Mouse (Mus musculus) stomach, embryonic 14.5 days (tissue): ENCODE measurements around the gene Birc2. TPM values are rescaled to one million over a fixed set of nuclear protein-coding genes. Genes with fewer than 3 reads are reported as not detected.

Experiments used
- ATAC-seq: fragments of 200-750 bp; cut with Nextera tagmentation; 2 replicates; pipeline ENCODE4 v1.8.0; 2017; ENCODE audit warnings: low read depth, moderate TSS enrichment; ENCODE audit not compliant: insufficient number of reproducible peaks, insufficient read depth, low FRiP score
- H3K27ac ChIP-seq: fragments of 300-500 bp; sonication (generic); 2 replicates; pipeline ENCODE4 v1.5.1; 2014; ENCODE audit warnings: mild to moderate bottlenecking, low read length, moderate library complexity, mixed read lengths
- H3K27me3 ChIP-seq: fragments of 300-500 bp; sonication (generic); 2 replicates; pipeline ENCODE4 v1.6.1; 2014; ENCODE audit warnings: low read length, control low read depth, mixed read lengths; ENCODE audit not compliant: control insufficient read depth, insufficient read depth
- H3K36me3 ChIP-seq: fragments of 300-500 bp; sonication (generic); 2 replicates; pipeline ENCODE4 v1.6.1; 2014; ENCODE audit warnings: mild to moderate bottlenecking, control low read depth, low read length, moderate library complexity, mixed read lengths; ENCODE audit not compliant: control insufficient read depth, insufficient read depth
- H3K4me1 ChIP-seq: fragments of 300-500 bp; sonication (generic); 2 replicates; pipeline ENCODE4 v1.6.1; 2014; ENCODE audit warnings: low read length, control low read depth, mixed read lengths; ENCODE audit not compliant: control insufficient read depth, insufficient read depth
- H3K4me2 ChIP-seq: fragments of 300-500 bp; sonication (generic); replicated peaks from 2 replicates; pipeline ENCODE4 v1.6.1; 2014; ENCODE audit warnings: low read depth, low read length, control low read depth
- H3K4me3 ChIP-seq: fragments of 300-500 bp; sonication (generic); 2 replicates; pipeline ENCODE4 v1.5.1; 2014; ENCODE audit warnings: low read depth, low read length, control low read depth
- H3K9ac ChIP-seq: fragments of 300-500 bp; sonication (generic); replicated peaks from 2 replicates; pipeline ENCODE4 v1.6.1; 2014; ENCODE audit warnings: low read depth, mild to moderate bottlenecking, control low read depth, low read length, moderate library complexity, mixed read lengths
- H3K9me3 ChIP-seq: fragments of 300-500 bp; sonication (generic); 2 replicates; pipeline ENCODE4 v1.6.1; 2016; ENCODE audit warnings: low read depth, low read length, control low read depth; ENCODE audit not compliant: control insufficient read depth
- WGBS: fragments of 180-500 bp; shearing (Covaris S2); extraction: QIAGEN DNeasy Blood & Tissue Kit; methylation state at CpG from one replicate; pipeline ENCODE4 v1.1.7; 2014; 5-methylcytosine and 5-hydroxymethylcytosine counted together
- polyA plus RNA-seq: library from polyadenylated mRNA; unstranded; fragments of >200 nt; fragmentation: Nextera tagmentation; extraction: Ambion mirVana; gene quantifications from 2 replicates; pipeline ENCODE4 v1.2.1, GENCODE M21; 2014

Gene Birc2
- polyA plus RNA-seq, 1 experiment from 2014 or later = 50.3 TPM

- ATAC-seq = no peak
- H3K27me3 ChIP-seq = no peaks in the 10 kb centered on the region
- H3K9ac ChIP-seq = no peak overlapping the region
- H3K27ac ChIP-seq = no peak overlapping the region
- no peak overlapping the region; the same call in 1 of the 2 replicates for H3K4me3 ChIP-seq
- peaks cover 5% of the 10 kb centered on the region for H3K4me1 ChIP-seq
- 72% methylated on average over 1 of the region's 1 CpGs for WGBS
- H3K9me3 ChIP-seq = no peaks in the 10 kb centered on the region
- peaks cover 13% of the 10 kb centered on the region; the same call in 1 of the 2 replicates for H3K36me3 ChIP-seq
- H3K4me2 ChIP-seq = peak overlapping the region; percentile 58; the same call in 1 of the 2 replicates
These were observed 1.6 kb downstream of the Birc2 start for GRCm38 (mm10) chr9:7835302-7835701.

GRCm38 (mm10) chr9:7833421-7833820 is 3.4 kb downstream of the Birc2 start:
- peaks cover 13% of the 10 kb centered on the region; the same call in 1 of the 2 replicates for H3K36me3 ChIP-seq
- no peaks in the 10 kb centered on the region for H3K27me3 ChIP-seq
- H3K9me3 ChIP-seq = no peaks in the 10 kb centered on the region
- no peak overlapping the region for H3K9ac ChIP-seq
- peaks cover 5% of the 10 kb centered on the region for H3K4me1 ChIP-seq
- 89% methylated on average over 6 of the region's 6 CpGs for WGBS
- H3K4me2 ChIP-seq = 0 out of 2 replicates have a peak overlapping the region, but pooled peaks have one; percentile 8
- no peak overlapping the region for H3K27ac ChIP-seq
- ATAC-seq = no peak
- H3K4me3 ChIP-seq = no peak overlapping the region

GRCm38 (mm10) chr9:7829531-7830528 is 7.0 kb downstream of the Birc2 start:
- H3K36me3 ChIP-seq = peaks cover 17% of the 10 kb centered on the region; the same call in 1 of the 2 replicates
- peaks cover 5% of the 10 kb centered on the region for H3K4me1 ChIP-seq
- no peak overlapping the region for H3K4me3 ChIP-seq
- ATAC-seq = peak; percentile 71; the same call in 1 of the 2 replicates
- H3K4me2 ChIP-seq = no peak overlapping the region
- no peak overlapping the region for H3K9ac ChIP-seq
- H3K9me3 ChIP-seq = no peaks in the 10 kb centered on the region
- H3K27me3 ChIP-seq = no peaks in the 10 kb centered on the region
- no peak overlapping the region for H3K27ac ChIP-seq
- 77% methylated on average over 9 of the region's 9 CpGs for WGBS

- H3K27ac ChIP-seq = no peak overlapping the region
- peaks cover 5% of the 10 kb centered on the region for H3K4me1 ChIP-seq
- peaks cover 15% of the 10 kb centered on the region for H3K36me3 ChIP-seq
- no peak overlapping the region for H3K4me2 ChIP-seq
- ATAC-seq = no peak
- WGBS = 89% methylated on average over 4 of the region's 4 CpGs
- H3K9me3 ChIP-seq = no peaks in the 10 kb centered on the region
- no peak overlapping the region for H3K9ac ChIP-seq
- H3K27me3 ChIP-seq = no peaks in the 10 kb centered on the region
- no peak overlapping the region for H3K4me3 ChIP-seq
These were observed 8.2 kb downstream of the Birc2 start for GRCm38 (mm10) chr9:7828706-7829105.

- ATAC-seq = no peak
These were observed 11.9 kb downstream of the Birc2 start for GRCm38 (mm10) chr9:7824916-7825315.

GRCm38 (mm10) chr9:7822758-7823157 is 14.1 kb downstream of the Birc2 start:
- WGBS = 73% methylated on average over 3 of the region's 3 CpGs
- no peaks in the 10 kb centered on the region for H3K9me3 ChIP-seq
- H3K4me2 ChIP-seq = no peak overlapping the region
- no peak for ATAC-seq
- no peak overlapping the region for H3K9ac ChIP-seq
- no peak overlapping the region for H3K4me3 ChIP-seq
- no peak overlapping the region for H3K27ac ChIP-seq
- H3K27me3 ChIP-seq = no peaks in the 10 kb centered on the region
- no peaks in the 10 kb centered on the region for H3K4me1 ChIP-seq
- peaks cover 38% of the 10 kb centered on the region for H3K36me3 ChIP-seq

More at GRCm38 (mm10) chr9:7824916-7825315, 11.9 kb downstream of the Birc2 start:
- Histone ChIP-seq H3K9ac (no peak overlapping the region), H3K36me3 (peaks cover 22% of the 10 kb centered on the region), H3K27ac (no peak overlapping the region), H3K27me3 (no peaks in the 10 kb centered on the region), H3K9me3 (no peaks in the 10 kb centered on the region), H3K4me1 (no peaks in the 10 kb centered on the region), H3K4me2 (no peak overlapping the region), H3K4me3 (no peak overlapping the region)
- 89% methylated on average over 5 of the region's 5 CpGs for WGBS

- no peaks in the 10 kb centered on the region for H3K9me3 ChIP-seq
- no peak overlapping the region for H3K4me3 ChIP-seq
- no peak overlapping the region for H3K4me2 ChIP-seq
- no peak overlapping the region for H3K27ac ChIP-seq
- no peaks in the 10 kb centered on the region for H3K36me3 ChIP-seq
- no peaks in the 10 kb centered on the region for H3K27me3 ChIP-seq
- WGBS = 59% methylated on average over 5 of the region's 5 CpGs
- no peak overlapping the region for H3K9ac ChIP-seq
- no peaks in the 10 kb centered on the region for H3K4me1 ChIP-seq
- ATAC-seq = 0 out of 2 replicates have a peak, but pooled peaks have one; percentile 18
These were observed 31.8 kb downstream of the Birc2 start for GRCm38 (mm10) chr9:7805101-7805506.

GRCm38 (mm10) chr9:7798555-7798954 is 38.3 kb downstream of the Birc2 start:
- peaks cover 5% of the 10 kb centered on the region for H3K36me3 ChIP-seq
- H3K4me3 ChIP-seq = no peak overlapping the region
- no peak overlapping the region for H3K27ac ChIP-seq
- no peak for ATAC-seq
- H3K4me2 ChIP-seq = no peak overlapping the region
- no peaks in the 10 kb centered on the region for H3K27me3 ChIP-seq
- WGBS = 85% methylated on average over 3 of the region's 3 CpGs
- no peaks in the 10 kb centered on the region for H3K9me3 ChIP-seq
- H3K4me1 ChIP-seq = no peaks in the 10 kb centered on the region
- no peak overlapping the region for H3K9ac ChIP-seq
